Mouse (Mus musculus) embryo, embryonic 10.5 days (tissue): ENCODE measurements around the gene Cbfa2t3.

Experiments
- DNase-seq: peaks from one replicate; pipeline ENCODE4 v3.0.0-alpha.2; 2015; ENCODE audit warnings: low spot score

Cbfa2t3 gene

GRCm38 (mm10) chr8:122689315-122689714 lies 9.6 kb downstream of the Cbfa2t3 start:
- DNase-seq = no peak

GRCm38 (mm10) chr8:122686879-122687278 lies 12.0 kb downstream of the Cbfa2t3 start:
- no peak for DNase-seq

- no peak for DNase-seq
These were observed 13.6 kb downstream of the Cbfa2t3 start for GRCm38 (mm10) chr8:122685097-122685861.

GRCm38 (mm10) chr8:122682820-122683219 lies 16.1 kb downstream of the Cbfa2t3 start:
- DNase-seq = no peak

- no peak for DNase-seq
These were observed 18.7 kb downstream of the Cbfa2t3 start for GRCm38 (mm10) chr8:122680171-122680570.

GRCm38 (mm10) chr8:122679325-122679920 lies 19.5 kb downstream of the Cbfa2t3 start:
- DNase-seq = no peak

GRCm38 (mm10) chr8:122678896-122679210 lies 20.1 kb downstream of the Cbfa2t3 start:
- DNase-seq = no peak

- DNase-seq = peak; percentile 79
These were observed 20.6 kb downstream of the Cbfa2t3 start for GRCm38 (mm10) chr8:122678061-122678895.

- no peak for DNase-seq
These were observed 21.4 kb downstream of the Cbfa2t3 start for GRCm38 (mm10) chr8:122677481-122678021.

- DNase-seq = no peak
These were observed 22.1 kb downstream of the Cbfa2t3 start for GRCm38 (mm10) chr8:122676621-122677480.

- DNase-seq = no peak
These were observed 23.1 kb downstream of the Cbfa2t3 start for GRCm38 (mm10) chr8:122675596-122676420.

GRCm38 (mm10) chr8:122674999-122675398 lies 23.9 kb downstream of the Cbfa2t3 start:
- no peak for DNase-seq

GRCm38 (mm10) chr8:122673989-122674388 lies 24.9 kb downstream of the Cbfa2t3 start:
- DNase-seq = no peak

GRCm38 (mm10) chr8:122671894-122672293 lies 27.0 kb downstream of the Cbfa2t3 start:
- no peak for DNase-seq

- DNase-seq = no peak
These were observed 28.2 kb downstream of the Cbfa2t3 start for GRCm38 (mm10) chr8:122670718-122671117.

- no peak for DNase-seq
These were observed 28.9 kb downstream of the Cbfa2t3 start for GRCm38 (mm10) chr8:122670001-122670400.

GRCm38 (mm10) chr8:122669370-122669769 lies 29.5 kb downstream of the Cbfa2t3 start:
- DNase-seq = no peak

GRCm38 (mm10) chr8:122667854-122668253 lies 31.1 kb downstream of the Cbfa2t3 start:
- DNase-seq = no peak

GRCm38 (mm10) chr8:122666827-122667226 lies 32.1 kb downstream of the Cbfa2t3 start:
- no peak for DNase-seq

- DNase-seq = no peak
These were observed 32.6 kb downstream of the Cbfa2t3 start for GRCm38 (mm10) chr8:122666338-122666764.
